Mouse (Mus musculus) liver, embryonic 15.5 days (tissue): Measurements from ENCODE around the gene Slc26a11. TPM values are rescaled to one million over a fixed set of nuclear protein-coding genes. Genes with fewer than 3 reads are reported as not detected.
"Not testable (repeated sequence)": the region's sequence is repeated elsewhere in the genome, so short reads cannot be mapped to it uniquely, and the experiment has no call there.

ENCODE experiments used
- ATAC-seq: fragments of 200-750 bp; cut with Nextera tagmentation; 2 replicates; pipeline ENCODE4 v1.8.0; 2017; ENCODE audit warnings: moderate number of reproducible peaks, mild to moderate bottlenecking, moderate library complexity; ENCODE audit not compliant: insufficient read depth
- H3K27ac ChIP-seq: fragments of 300-500 bp; sonication (generic); replicated peaks from 2 replicates; pipeline ENCODE4 v1.5.1; 2015; ENCODE audit warnings: mild to moderate bottlenecking, inconsistent platforms
- H3K27me3 ChIP-seq: fragments of 300-500 bp; sonication (generic); 2 replicates; pipeline ENCODE4 v1.6.1; 2015; ENCODE audit warnings: mild to moderate bottlenecking, inconsistent platforms
- H3K36me3 ChIP-seq: fragments of 300-500 bp; sonication (generic); replicated peaks from 2 replicates; pipeline ENCODE4 v1.6.1; 2015; ENCODE audit warnings: moderate library complexity, mild to moderate bottlenecking, inconsistent platforms
- H3K4me1 ChIP-seq: fragments of 300-500 bp; sonication (generic); replicated peaks from 2 replicates; pipeline ENCODE4 v1.6.1; 2015; ENCODE audit warnings: inconsistent platforms
- H3K4me2 ChIP-seq: fragments of 300-500 bp; sonication (generic); 2 replicates; pipeline ENCODE4 v1.6.1; 2015; ENCODE audit warnings: moderate library complexity, mild to moderate bottlenecking, inconsistent platforms
- H3K4me3 ChIP-seq: fragments of 300-500 bp; sonication (generic); replicated peaks from 2 replicates; pipeline ENCODE4 v1.5.1; 2015; ENCODE audit warnings: mild to moderate bottlenecking, inconsistent platforms
- H3K9ac ChIP-seq: fragments of 300-500 bp; sonication (generic); 2 replicates; pipeline ENCODE4 v1.6.1; 2015; ENCODE audit warnings: moderate library complexity, mild to moderate bottlenecking, inconsistent platforms
- H3K9me3 ChIP-seq: fragments of 300-500 bp; sonication (generic); replicated peaks from 2 replicates; pipeline ENCODE4 v1.6.1; 2016; ENCODE audit warnings: inconsistent platforms
- WGBS: fragments of 180-500 bp; shearing (Covaris S2); methylation state at CpG from one replicate; pipeline ENCODE4 v1.1.7; 2015; ENCODE audit warnings: mixed read lengths; ENCODE audit not compliant: insufficient replicate concordance; 5-methylcytosine and 5-hydroxymethylcytosine counted together
- polyA plus RNA-seq: library from polyadenylated mRNA; unstranded; fragments of >200 nt; fragmentation: Nextera tagmentation; extraction: Ambion mirVana; gene quantifications from 2 replicates; pipeline ENCODE4 v1.2.1, GENCODE M21; 2015

The Slc26a11 gene
- polyA plus RNA-seq, 1 experiment from 2014 or later = 1.6 TPM

DNA sequence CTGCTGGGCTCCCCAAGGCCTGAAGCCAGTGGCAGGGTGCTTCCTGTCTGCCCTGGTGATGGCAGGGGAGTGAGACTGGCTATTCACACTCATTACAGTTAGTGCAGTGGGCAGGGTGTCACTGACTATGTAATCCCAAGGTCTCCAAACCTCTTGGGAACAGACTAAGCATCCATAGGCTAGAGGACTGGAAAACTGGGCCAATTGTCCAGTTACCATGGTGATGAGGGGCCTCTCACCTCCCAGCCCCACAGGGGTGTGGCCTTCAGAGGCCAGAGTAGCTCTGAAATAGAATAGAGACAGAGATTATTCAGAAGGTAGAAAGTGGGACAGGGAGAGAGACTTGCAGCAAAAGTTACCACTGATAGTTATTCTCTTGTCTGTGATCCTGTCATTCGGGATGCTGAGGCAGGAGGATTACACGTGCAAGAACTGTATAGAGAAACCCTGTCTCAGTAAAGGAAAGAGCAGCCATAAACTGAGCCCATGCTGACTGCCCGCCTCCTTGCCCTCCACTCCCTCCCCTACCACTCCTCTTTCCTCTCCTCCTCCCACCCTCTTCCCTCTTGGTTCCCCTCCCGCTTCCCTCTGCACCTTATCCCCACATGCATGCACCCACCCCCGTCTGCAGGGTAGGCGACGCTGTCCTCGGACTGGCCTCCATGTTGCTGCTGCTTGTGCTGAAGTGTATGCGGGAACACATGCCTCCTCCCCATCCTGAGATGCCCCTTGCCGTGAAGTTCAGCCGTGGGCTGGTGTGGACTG is 7.6 kb downstream of the Slc26a11 start:
- H3K27me3 ChIP-seq = peaks cover under 1% of the 10 kb centered on the region; the same call in 1 of the 2 replicates
- H3K36me3 ChIP-seq = no peaks in the 10 kb centered on the region; the same call in 1 of the 2 replicates
- H3K9ac ChIP-seq = no peak overlapping the region
- H3K4me2 ChIP-seq = peak overlapping the region; percentile 23; the same call in 1 of the 2 replicates
- no peak overlapping the region for H3K27ac ChIP-seq
- H3K4me1 ChIP-seq = no peaks in the 10 kb centered on the region; the same call in 1 of the 2 replicates
- no peaks in the 10 kb centered on the region for H3K9me3 ChIP-seq
- ATAC-seq = no peak
- WGBS = 28% methylated on average over 11 of the region's 11 CpGs
- H3K4me3 ChIP-seq = no peak overlapping the region

DNA sequence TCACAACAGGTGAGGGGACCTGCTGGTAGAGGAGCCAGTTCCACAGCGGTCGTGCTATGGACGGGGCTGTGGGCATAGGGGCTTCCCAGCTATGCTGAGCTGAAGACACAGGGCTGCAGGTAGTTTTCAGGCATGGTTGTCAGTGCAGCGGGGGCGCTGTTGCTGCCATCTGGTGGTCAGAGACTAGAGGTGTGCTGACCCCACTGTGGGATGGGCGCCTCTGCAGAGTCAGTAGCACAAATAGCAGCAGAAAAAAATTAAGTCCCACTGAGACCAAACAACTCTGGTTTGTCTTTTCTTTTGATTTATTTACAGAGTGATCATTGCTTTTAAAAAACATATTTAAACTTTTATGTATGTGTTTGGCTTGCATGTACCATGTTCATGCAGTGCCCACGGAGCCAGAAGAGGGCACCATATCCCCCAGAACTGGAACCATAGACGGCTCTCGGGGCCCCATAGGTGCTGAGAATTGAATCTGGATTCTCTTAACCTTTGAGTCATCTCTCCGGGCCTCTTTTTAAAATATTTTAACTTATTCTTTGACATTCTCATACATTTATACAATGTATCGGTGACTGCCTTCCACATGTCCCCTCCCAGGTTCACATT is 8.3 kb downstream of the Slc26a11 start:
- Histone ChIP-seq H3K4me2 (peak overlapping the region; percentile 23; the same call in 1 of the 2 replicates), H3K27ac (no peak overlapping the region), H3K36me3 (no peaks in the 10 kb centered on the region; the same call in 1 of the 2 replicates), H3K4me3 (no peak overlapping the region), H3K4me1 (no peaks in the 10 kb centered on the region; the same call in 1 of the 2 replicates), H3K9ac (no peak overlapping the region), H3K27me3 (no peaks in the 10 kb centered on the region), H3K9me3 (no peaks in the 10 kb centered on the region)
- ATAC-seq = peak; percentile 66
- WGBS = 22% methylated on average over 11 of the region's 11 CpGs

DNA sequence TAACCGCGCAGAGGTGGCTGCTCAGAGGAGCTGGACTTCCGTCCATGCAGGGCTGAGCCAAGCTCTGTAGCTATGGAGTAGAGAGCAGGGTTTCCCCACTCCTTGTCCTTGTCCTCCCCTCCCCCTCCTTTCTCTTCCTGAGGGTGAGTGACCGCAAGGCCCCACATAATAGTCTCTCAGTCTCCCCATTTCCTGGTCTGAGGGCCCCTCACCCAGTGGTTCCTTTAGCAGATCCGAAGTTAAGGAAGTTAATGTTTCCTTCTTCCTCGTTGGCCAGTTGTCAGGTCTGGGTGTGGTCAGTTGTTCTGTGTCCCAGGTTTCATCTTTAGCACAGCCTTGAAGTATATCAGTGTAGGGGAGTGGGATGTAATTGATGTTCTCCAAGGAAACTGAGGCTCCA is 20.1 kb downstream of the Slc26a11 start:
- WGBS = 29% methylated on average over 6 of the region's 6 CpGs
- no peaks in the 10 kb centered on the region for H3K9me3 ChIP-seq

DNA sequence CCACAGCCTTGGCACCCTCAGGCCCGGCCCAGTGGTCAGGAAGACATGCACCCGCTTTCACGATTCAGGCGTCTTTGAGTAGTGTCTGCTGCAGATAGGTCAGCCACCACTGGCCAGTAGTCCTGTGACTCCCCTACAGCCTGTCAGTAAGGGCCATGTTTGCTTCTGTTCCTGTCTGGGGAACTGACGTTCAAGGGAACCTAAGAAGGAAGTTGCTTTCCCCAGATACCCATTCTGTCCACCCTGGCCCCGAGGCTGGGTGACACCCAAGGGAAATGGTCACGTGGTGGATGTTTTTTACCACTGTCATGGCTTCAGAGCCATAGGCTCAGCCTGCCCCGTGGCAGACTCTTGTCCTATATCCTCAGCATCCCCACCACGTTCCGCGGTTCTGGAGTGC is 22.0 kb downstream of the Slc26a11 start:
- H3K4me1 ChIP-seq = peaks cover 17% of the 10 kb centered on the region
- H3K4me2 ChIP-seq = no peak overlapping the region
- 60% methylated on average over 11 of the region's 11 CpGs for WGBS
- no peak overlapping the region for H3K4me3 ChIP-seq
- H3K27me3 ChIP-seq = no peaks in the 10 kb centered on the region
- no peaks in the 10 kb centered on the region for H3K9me3 ChIP-seq
- no peak overlapping the region for H3K9ac ChIP-seq
- H3K36me3 ChIP-seq = no peaks in the 10 kb centered on the region
- peak; percentile 35; the same call in 1 of the 2 replicates for ATAC-seq
- H3K27ac ChIP-seq = 0 out of 2 replicates have a peak overlapping the region, but pooled peaks have one; percentile 26

More for the DNA sequence above, 20.1 kb downstream of the Slc26a11 start:
- Histone ChIP-seq H3K36me3 (no peaks in the 10 kb centered on the region), H3K27ac (no peak overlapping the region), H3K4me3 (no peak overlapping the region), H3K4me1 (peaks cover 17% of the 10 kb centered on the region), H3K4me2 (no peak overlapping the region), H3K27me3 (no peaks in the 10 kb centered on the region), H3K9ac (no peak overlapping the region)
- peak; percentile 35; the same call in 1 of the 2 replicates for ATAC-seq

DNA sequence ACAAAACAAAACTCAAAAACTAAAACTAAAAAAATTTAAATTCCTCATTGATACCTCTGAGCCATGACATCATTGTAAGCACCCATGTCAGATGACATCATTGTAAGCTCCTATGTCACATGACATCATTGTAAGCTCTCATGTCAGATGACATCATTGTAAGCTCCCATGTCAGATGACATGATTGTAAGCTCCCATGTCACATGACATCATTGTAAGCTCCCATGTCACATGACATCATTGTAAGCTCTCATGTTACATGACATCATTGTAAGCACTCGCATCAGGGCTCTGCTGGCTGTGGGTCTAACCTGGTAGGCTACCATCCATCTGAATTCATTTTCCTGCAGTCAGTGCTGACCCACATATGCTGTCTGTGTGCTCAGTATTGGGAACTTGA is 23.2 kb downstream of the Slc26a11 start:
- Histone ChIP-seq H3K4me3 (no peak overlapping the region), H3K27me3 (no peaks in the 10 kb centered on the region), H3K4me1 (peaks cover 17% of the 10 kb centered on the region), H3K27ac (no peak overlapping the region), H3K9me3 (no peaks in the 10 kb centered on the region), H3K9ac (no peak overlapping the region), H3K4me2 (no peak overlapping the region), H3K36me3 (no peaks in the 10 kb centered on the region)
- WGBS = 78% methylated on average over 1 of the region's 1 CpGs
- no peak for ATAC-seq

DNA sequence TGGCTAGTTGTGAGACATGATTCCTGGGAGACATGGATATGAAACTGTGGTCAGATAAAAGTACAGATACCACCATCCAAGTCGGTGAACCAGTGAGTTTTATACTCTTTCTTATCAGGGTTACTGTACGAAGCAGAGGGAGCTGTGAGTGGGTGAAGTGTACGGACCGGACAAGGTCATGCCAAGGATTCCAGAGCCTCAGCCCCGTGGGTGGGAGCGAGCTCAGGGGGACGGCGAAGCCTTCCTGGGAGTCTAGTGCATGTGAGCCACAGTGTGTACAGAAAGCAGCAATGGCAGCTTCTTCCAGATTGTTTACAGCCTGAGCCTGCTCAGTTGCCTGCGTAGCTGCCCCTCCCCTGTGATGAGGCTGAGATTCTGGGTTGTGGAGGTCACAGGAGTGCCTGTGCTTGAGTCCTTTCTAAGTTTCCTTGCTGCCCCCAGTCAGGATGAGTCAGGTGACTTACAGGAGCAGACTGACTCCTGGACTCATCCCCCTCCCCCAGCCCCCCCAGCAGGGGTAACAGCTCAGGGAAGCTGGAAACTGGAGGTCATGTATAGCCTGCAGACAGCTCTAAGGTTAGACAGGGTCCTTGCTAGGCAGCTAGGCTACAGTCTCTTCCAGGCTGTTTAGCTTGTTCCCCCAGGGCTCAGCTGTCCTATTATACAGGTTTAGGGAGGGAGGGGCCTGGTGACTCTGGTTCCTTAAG is 26.4 kb downstream of the Slc26a11 start:
- Histone ChIP-seq H3K9ac (no peak overlapping the region), H3K27ac (no peak overlapping the region), H3K9me3 (no peaks in the 10 kb centered on the region), H3K4me3 (no peak overlapping the region), H3K4me2 (no peak overlapping the region), H3K36me3 (no peaks in the 10 kb centered on the region), H3K4me1 (peaks cover 3% of the 10 kb centered on the region), H3K27me3 (no peaks in the 10 kb centered on the region)
- whole genome bisulfite sequencing = 52% methylated on average over 9 of the region's 9 CpGs
- no peak for ATAC-seq

DNA sequence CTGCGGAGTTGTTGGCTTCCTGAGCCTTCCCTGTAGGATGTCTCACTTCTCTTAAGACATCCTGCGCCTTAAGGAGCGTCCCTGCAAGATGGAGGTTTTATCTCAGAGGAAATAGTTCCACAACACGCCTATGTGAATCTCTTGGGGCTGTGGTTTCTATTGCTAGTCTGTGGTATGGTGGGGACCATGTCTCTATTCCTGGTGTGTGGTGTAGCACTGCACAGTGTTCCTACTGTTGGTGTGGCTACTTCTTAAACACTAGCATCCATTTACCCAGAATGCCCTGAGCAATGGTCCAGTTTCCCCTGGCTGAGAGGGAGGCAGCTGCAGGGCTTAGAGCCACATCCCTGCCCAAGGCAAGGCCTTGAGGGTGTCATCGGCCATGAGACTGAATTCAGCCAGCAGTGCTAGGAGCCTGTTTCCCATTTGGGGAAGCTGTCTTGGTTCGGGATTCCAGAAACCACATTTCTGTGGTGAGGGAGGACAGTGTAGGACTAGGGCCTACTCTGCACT is 27.0 kb downstream of the Slc26a11 start:
- no peaks in the 10 kb centered on the region for H3K36me3 ChIP-seq
- H3K9ac ChIP-seq = no peak overlapping the region
- peaks cover 2% of the 10 kb centered on the region for H3K4me1 ChIP-seq
- no peak overlapping the region for H3K4me3 ChIP-seq
- no peaks in the 10 kb centered on the region for H3K9me3 ChIP-seq
- H3K4me2 ChIP-seq = no peak overlapping the region
- H3K27me3 ChIP-seq = no peaks in the 10 kb centered on the region
- no peak overlapping the region for H3K27ac ChIP-seq
- 33% methylated on average over 6 of the region's 6 CpGs for WGBS
- ATAC-seq = peak; percentile 18; the same call in 1 of the 2 replicates

DNA sequence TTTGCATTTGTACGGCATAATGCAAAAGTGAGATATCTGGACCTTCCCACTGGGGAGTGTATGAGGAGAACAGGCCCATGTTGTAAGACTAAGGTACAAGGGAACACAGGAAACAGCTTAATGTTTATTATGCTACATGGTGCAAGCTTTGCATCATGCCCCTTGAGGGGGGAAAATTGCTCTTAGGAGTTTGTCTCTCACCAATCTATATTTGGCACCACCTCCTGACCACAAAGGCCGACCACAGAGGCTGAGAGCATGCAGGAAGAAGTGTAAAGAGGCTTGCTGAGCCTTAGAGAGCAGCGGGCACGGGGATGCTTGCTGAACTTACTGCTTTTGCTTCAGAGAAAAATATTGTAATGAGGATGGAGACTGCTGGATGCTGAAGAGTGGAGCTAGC is 29.5 kb downstream of the Slc26a11 start:
- no peaks in the 10 kb centered on the region for H3K9me3 ChIP-seq
- H3K4me2 ChIP-seq = no peak overlapping the region
- H3K36me3 ChIP-seq = no peaks in the 10 kb centered on the region
- H3K27me3 ChIP-seq = peaks cover 25% of the 10 kb centered on the region
- no peak overlapping the region for H3K9ac ChIP-seq
- ATAC-seq = no peak
- no peak overlapping the region for H3K4me3 ChIP-seq
- WGBS = 17% methylated on average over 4 of the region's 4 CpGs
- no peak overlapping the region for H3K27ac ChIP-seq
- H3K4me1 ChIP-seq = peaks cover 13% of the 10 kb centered on the region

DNA sequence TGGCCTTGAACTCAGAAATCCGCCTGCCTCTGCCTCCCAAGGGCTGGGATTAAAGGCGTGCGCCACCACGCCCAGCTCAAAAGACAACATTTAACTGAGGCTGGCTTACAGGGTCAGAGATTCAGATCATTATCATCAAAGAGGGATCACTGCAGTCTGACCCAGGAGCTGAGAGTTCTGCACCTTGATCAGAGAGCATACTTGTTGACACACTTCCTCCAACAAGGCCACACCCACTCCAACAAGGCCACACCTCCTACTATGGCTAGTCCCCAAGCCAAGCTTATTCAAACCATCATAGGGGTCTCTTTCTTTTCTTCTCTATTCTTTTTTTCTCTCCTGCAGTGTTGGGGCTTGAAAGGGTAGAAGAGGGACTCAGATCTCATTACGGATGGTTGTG is 30.9 kb downstream of the Slc26a11 start:
- WGBS = 78% methylated on average over 5 of the region's 5 CpGs
- Histone ChIP-seq H3K4me3 (no peak overlapping the region), H3K9me3 (no peaks in the 10 kb centered on the region), H3K27ac (no peak overlapping the region), H3K27me3 (peaks cover 36% of the 10 kb centered on the region), H3K4me2 (no peak overlapping the region), H3K36me3 (no peaks in the 10 kb centered on the region), H3K4me1 (peaks cover 25% of the 10 kb centered on the region), H3K9ac (no peak overlapping the region)
- no peak for ATAC-seq

DNA sequence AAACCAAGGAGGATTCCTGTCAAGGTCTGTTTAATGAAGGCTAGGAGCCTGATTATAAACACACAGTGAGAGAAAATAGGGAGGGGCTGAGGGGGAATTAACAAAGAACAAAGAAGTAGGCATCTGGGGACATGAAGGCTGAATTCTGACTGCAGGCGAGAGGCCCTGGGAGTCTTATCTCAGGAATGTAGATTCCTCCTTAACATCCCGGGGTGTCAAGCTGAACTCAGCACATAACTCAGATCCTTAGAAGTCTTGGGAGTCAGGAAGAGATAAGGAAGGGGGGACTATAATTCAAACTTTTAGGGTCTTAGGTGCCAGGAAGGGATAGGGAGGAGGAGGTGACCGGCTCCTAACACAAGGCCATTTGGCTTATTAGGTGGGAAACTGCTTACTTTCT is 31.9 kb downstream of the Slc26a11 start:
- Histone ChIP-seq H3K4me1 (peaks cover 35% of the 10 kb centered on the region), H3K27me3 (peaks cover 36% of the 10 kb centered on the region)
- H3K9ac ChIP-seq, H3K36me3 ChIP-seq, ATAC-seq, H3K4me2 ChIP-seq, H3K9me3 ChIP-seq, H3K27ac ChIP-seq, H3K4me3 ChIP-seq: not testable (repeated sequence)
- 23% methylated on average over 3 of the region's 3 CpGs for WGBS

DNA sequence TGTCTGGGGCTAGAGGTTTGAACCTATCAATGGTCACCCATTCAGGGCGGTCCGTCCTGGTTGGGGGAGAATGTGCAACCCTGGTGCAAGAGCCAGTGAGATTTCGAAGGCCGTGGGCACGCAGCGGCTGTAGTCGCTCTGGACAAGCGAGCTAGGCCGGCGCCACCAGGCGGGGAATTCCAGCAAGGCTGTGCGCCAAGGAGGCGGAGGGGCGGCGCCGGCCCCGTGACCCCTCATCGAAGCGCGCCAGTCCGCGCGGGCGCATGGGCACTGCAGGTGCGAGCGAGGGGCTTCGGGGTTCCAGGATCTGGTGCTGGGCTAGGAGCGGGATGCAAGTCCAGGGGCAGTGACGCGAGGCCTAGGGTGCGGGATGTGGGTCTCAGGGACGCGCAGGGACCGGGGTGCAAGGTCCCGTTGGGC is 34.5 kb downstream of the Slc26a11 start:
- peak overlapping the region; percentile 51 for H3K9ac ChIP-seq
- 0% methylated on average over 35 of the region's 35 CpGs for WGBS
- H3K36me3 ChIP-seq = no peaks in the 10 kb centered on the region
- H3K4me3 ChIP-seq = peak overlapping the region; percentile 80
- H3K4me1 ChIP-seq = peaks cover 59% of the 10 kb centered on the region
- H3K27ac ChIP-seq = peak overlapping the region; percentile 72
- peak; percentile 11; the same call in 1 of the 2 replicates for ATAC-seq
- no peaks in the 10 kb centered on the region for H3K9me3 ChIP-seq
- H3K27me3 ChIP-seq = peaks cover 36% of the 10 kb centered on the region
- H3K4me2 ChIP-seq = peak overlapping the region; percentile 97
